Mouse (Mus musculus): ENCODE data around the gene Zfpm1. TPM values are rescaled to one million over a fixed set of nuclear protein-coding genes. Genes with fewer than 3 reads are reported as not detected.

The Zfpm1 gene
- polyA plus RNA-seq, 1 experiment from 2014 or later = 3.3 TPM

GRCm38 (mm10) chr8:122287742-122288141, 5.8 kb downstream of the Zfpm1 start:
- no peak overlapping the region for H3K27ac ChIP-seq
- 87% methylated on average over 8 of the region's 8 CpGs for whole genome bisulfite sequencing
- H3K9ac ChIP-seq = no peak overlapping the region
- no peak for ATAC-seq (ENCODE audit: low FRiP score)
- peaks cover 73% of the 10 kb centered on the region for H3K4me1 ChIP-seq
- H3K4me2 ChIP-seq (replicated peaks) = no peak overlapping the region
- no peaks in the 10 kb centered on the region for H3K36me3 ChIP-seq
- no peaks in the 10 kb centered on the region for H3K9me3 ChIP-seq (replicated peaks)
- peaks cover 49% of the 10 kb centered on the region for H3K27me3 ChIP-seq
- no peak overlapping the region for H3K4me3 ChIP-seq

DNA sequence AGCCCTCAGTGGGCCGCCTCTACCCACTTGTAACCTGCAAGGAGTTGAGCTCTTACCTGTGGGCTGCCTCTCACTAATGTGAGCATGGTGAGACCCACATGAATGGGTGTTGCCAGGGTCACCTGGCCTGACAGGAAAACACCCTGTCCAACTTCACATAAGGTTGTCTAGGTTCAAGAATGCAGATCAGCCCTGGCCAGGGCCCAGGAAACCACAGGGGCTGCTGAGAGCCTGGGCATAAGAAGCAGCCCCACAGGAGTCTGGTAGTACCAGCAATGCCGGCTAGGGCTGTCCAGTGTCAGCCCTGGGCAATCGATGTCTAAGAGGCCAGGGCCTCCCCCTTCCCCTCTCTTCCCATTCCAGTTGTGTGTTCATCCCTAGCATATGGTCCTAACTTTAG, 6.4 kb downstream of the Zfpm1 start:
- Histone ChIP-seq H3K27me3 (peaks cover 44% of the 10 kb centered on the region), H3K9me3 (replicated peaks) (no peaks in the 10 kb centered on the region), H3K4me1 (peaks cover 67% of the 10 kb centered on the region), H3K4me3 (no peak overlapping the region), H3K27ac (no peak overlapping the region), H3K4me2 (replicated peaks) (no peak overlapping the region), H3K9ac (no peak overlapping the region), H3K36me3 (no peaks in the 10 kb centered on the region)
- ATAC-seq (ENCODE audit: low FRiP score) = no peak
- WGBS = 73% methylated on average over 3 of the region's 3 CpGs

- no peak overlapping the region for H3K9ac ChIP-seq
- no peak overlapping the region for H3K4me3 ChIP-seq
- no peaks in the 10 kb centered on the region for H3K36me3 ChIP-seq
- peaks cover 61% of the 10 kb centered on the region for H3K4me1 ChIP-seq
- no peaks in the 10 kb centered on the region for H3K9me3 ChIP-seq (replicated peaks)
- peaks cover 19% of the 10 kb centered on the region; the same call in 1 of the 2 replicates for H3K27me3 ChIP-seq
- 71% methylated on average over 12 of the region's 12 CpGs for WGBS
- no peak for ATAC-seq (ENCODE audit: low FRiP score)
- peak overlapping the region; percentile 57 for H3K27ac ChIP-seq
- H3K4me2 ChIP-seq (replicated peaks) = no peak overlapping the region
Observed at GRCm38 (mm10) chr8:122291075-122291474, 9.1 kb downstream of the Zfpm1 start.

DNA sequence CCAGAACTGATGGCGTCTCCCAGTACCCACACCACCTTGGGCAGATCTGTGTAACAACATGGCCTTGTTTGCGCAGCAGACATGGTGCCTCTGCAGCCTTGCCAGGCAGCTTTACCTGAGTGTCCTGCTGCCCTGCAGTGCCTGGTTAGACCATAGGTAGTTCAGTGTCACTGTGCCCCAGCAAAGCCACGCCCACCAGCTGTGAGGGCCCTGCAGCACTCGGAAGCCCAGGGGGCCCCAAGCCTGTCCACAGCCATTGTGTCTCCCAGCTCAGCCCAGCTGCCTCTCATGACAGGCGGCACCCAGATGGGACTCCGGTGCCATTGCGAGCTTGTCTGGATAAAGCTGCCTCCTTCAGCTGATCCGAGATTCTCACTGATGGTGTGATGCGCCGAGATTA, 9.6 kb downstream of the Zfpm1 start:
- ATAC-seq (ENCODE audit: low FRiP score) = peak; percentile 15; the same call in 1 of the 2 replicates
- H3K27ac ChIP-seq = peak overlapping the region; percentile 57
- H3K9ac ChIP-seq = peak overlapping the region; percentile 1; the same call in 1 of the 2 replicates
- H3K36me3 ChIP-seq = no peaks in the 10 kb centered on the region
- no peak overlapping the region; the same call in 1 of the 2 replicates for H3K4me2 ChIP-seq (replicated peaks)
- peaks cover 61% of the 10 kb centered on the region for H3K4me1 ChIP-seq
- no peaks in the 10 kb centered on the region for H3K9me3 ChIP-seq (replicated peaks)
- WGBS = 44% methylated on average over 10 of the region's 10 CpGs
- peaks cover 17% of the 10 kb centered on the region; the same call in 1 of the 2 replicates for H3K27me3 ChIP-seq
- H3K4me3 ChIP-seq = no peak overlapping the region

- H3K27ac ChIP-seq = 0 out of 2 replicates have a peak overlapping the region, but pooled peaks have one; percentile 13
Observed at GRCm38 (mm10) chr8:122293484-122293883, 11.5 kb downstream of the Zfpm1 start.

GRCm38 (mm10) chr8:122294273-122294683, 12.3 kb downstream of the Zfpm1 start:
- WGBS = 4% methylated on average over 7 of the region's 7 CpGs
- H3K4me1 ChIP-seq = peaks cover 73% of the 10 kb centered on the region
- peaks cover 5% of the 10 kb centered on the region; the same call in 1 of the 2 replicates for H3K27me3 ChIP-seq
- no peaks in the 10 kb centered on the region for H3K9me3 ChIP-seq (replicated peaks)
- no peak overlapping the region for H3K9ac ChIP-seq
- no peak overlapping the region for H3K4me3 ChIP-seq
- peak; percentile 47; the same call in 1 of the 2 replicates for ATAC-seq (ENCODE audit: low FRiP score)
- peak overlapping the region; percentile 13; the same call in 1 of the 2 replicates for H3K4me2 ChIP-seq (replicated peaks)
- H3K27ac ChIP-seq = no peak overlapping the region
- no peaks in the 10 kb centered on the region for H3K36me3 ChIP-seq

More at GRCm38 (mm10) chr8:122293484-122293883, 11.5 kb downstream of the Zfpm1 start:
- ATAC-seq (ENCODE audit: low FRiP score) = no peak
- Histone ChIP-seq H3K9ac (no peak overlapping the region), H3K4me3 (no peak overlapping the region), H3K4me1 (peaks cover 71% of the 10 kb centered on the region), H3K4me2 (replicated peaks) (no peak overlapping the region), H3K27me3 (peaks cover 10% of the 10 kb centered on the region; the same call in 1 of the 2 replicates), H3K36me3 (no peaks in the 10 kb centered on the region), H3K9me3 (replicated peaks) (no peaks in the 10 kb centered on the region)
- WGBS = 60% methylated on average over 10 of the region's 10 CpGs

GRCm38 (mm10) chr8:122295389-122295788, 13.4 kb downstream of the Zfpm1 start:
- Histone ChIP-seq H3K27me3 (no peaks in the 10 kb centered on the region; the same call in 1 of the 2 replicates), H3K4me2 (replicated peaks) (no peak overlapping the region), H3K9ac (no peak overlapping the region), H3K4me3 (no peak overlapping the region), H3K4me1 (peaks cover 79% of the 10 kb centered on the region), H3K27ac (no peak overlapping the region), H3K9me3 (replicated peaks) (no peaks in the 10 kb centered on the region), H3K36me3 (no peaks in the 10 kb centered on the region)
- WGBS = 59% methylated on average over 9 of the region's 9 CpGs
- ATAC-seq (ENCODE audit: low FRiP score) = no peak

- 35% methylated on average over 24 of the region's 24 CpGs for WGBS
- H3K27ac ChIP-seq = peak overlapping the region; percentile 67
- no peaks in the 10 kb centered on the region; the same call in 1 of the 2 replicates for H3K27me3 ChIP-seq
- H3K36me3 ChIP-seq = no peaks in the 10 kb centered on the region
- H3K9me3 ChIP-seq (replicated peaks) = no peaks in the 10 kb centered on the region
- H3K4me2 ChIP-seq (replicated peaks) = 0 out of 2 replicates have a peak overlapping the region, but pooled peaks have one; percentile 3
- peak overlapping the region; percentile 49; the same call in 1 of the 2 replicates for H3K9ac ChIP-seq
- peaks cover 75% of the 10 kb centered on the region for H3K4me1 ChIP-seq
- peak; percentile 55 for ATAC-seq (ENCODE audit: low FRiP score)
- H3K4me3 ChIP-seq = no peak overlapping the region
Observed at GRCm38 (mm10) chr8:122296173-122297001, 14.4 kb downstream of the Zfpm1 start.

- Histone ChIP-seq H3K36me3 (no peaks in the 10 kb centered on the region), H3K9ac (no peak overlapping the region), H3K9me3 (replicated peaks) (no peaks in the 10 kb centered on the region), H3K27me3 (no peaks in the 10 kb centered on the region; the same call in 1 of the 2 replicates), H3K4me1 (peaks cover 74% of the 10 kb centered on the region), H3K4me2 (replicated peaks) (no peak overlapping the region), H3K27ac (no peak overlapping the region), H3K4me3 (no peak overlapping the region)
- no peak for ATAC-seq (ENCODE audit: low FRiP score)
- 66% methylated on average over 16 of the region's 16 CpGs for WGBS
Observed at GRCm38 (mm10) chr8:122299581-122300254, 17.8 kb downstream of the Zfpm1 start.

DNA sequence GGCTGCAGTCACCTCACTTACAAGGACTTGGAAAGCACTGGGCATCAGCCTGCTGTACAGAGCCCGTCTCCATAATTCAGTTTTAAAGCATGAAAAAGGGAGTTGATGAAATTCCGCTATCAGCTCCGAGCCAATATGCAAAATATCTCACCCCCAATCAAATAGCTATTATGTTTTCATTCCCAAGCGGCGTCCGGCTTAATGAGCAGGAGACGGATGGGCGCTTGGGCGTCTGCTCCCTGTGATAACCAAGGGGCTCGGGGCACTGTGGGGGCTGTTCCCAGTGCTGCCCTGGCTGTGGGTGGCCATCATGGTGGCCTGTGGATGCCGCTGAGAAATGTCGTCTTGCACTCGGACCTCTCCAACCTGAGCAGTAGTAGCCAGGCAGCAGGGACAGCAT, 19.1 kb downstream of the Zfpm1 start:
- Histone ChIP-seq H3K4me1 (peaks cover 64% of the 10 kb centered on the region), H3K9me3 (replicated peaks) (no peaks in the 10 kb centered on the region), H3K4me3 (no peak overlapping the region), H3K27me3 (no peaks in the 10 kb centered on the region; the same call in 1 of the 2 replicates), H3K4me2 (replicated peaks) (no peak overlapping the region), H3K9ac (no peak overlapping the region), H3K27ac (peak overlapping the region; percentile 46), H3K36me3 (no peaks in the 10 kb centered on the region)
- ATAC-seq (ENCODE audit: low FRiP score) = no peak
- WGBS = 66% methylated on average over 13 of the region's 13 CpGs

- H3K9ac ChIP-seq = no peak overlapping the region
- no peak for ATAC-seq (ENCODE audit: low FRiP score)
- 78% methylated on average over 5 of the region's 5 CpGs for WGBS
- peaks cover 57% of the 10 kb centered on the region for H3K4me1 ChIP-seq
- no peaks in the 10 kb centered on the region for H3K36me3 ChIP-seq
- H3K27ac ChIP-seq = no peak overlapping the region
- H3K9me3 ChIP-seq (replicated peaks) = no peaks in the 10 kb centered on the region
- H3K4me2 ChIP-seq (replicated peaks) = no peak overlapping the region
- no peak overlapping the region for H3K4me3 ChIP-seq
- H3K27me3 ChIP-seq = no peaks in the 10 kb centered on the region; the same call in 1 of the 2 replicates
Observed at GRCm38 (mm10) chr8:122301866-122302265, 19.9 kb downstream of the Zfpm1 start.

DNA sequence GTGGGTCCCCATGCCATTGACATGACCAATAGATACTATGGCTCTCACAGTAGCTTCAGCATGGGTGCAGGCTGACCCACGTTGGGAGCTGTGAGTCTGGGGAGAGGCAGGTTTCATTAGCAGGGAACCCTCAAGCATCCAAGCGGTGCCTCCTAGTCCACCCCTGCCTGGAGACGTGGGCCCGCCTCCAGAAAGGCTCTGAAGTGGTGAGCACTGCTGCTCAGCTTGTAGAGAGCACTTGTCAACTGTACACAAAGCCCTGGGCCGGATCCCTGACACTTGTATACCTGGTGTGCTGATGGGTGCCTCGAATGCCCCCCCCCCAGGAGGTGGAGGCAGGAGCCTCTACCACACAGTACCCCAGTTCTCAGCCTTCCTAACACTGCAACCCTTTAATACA, 21.5 kb downstream of the Zfpm1 start:
- no peaks in the 10 kb centered on the region for H3K9me3 ChIP-seq (replicated peaks)
- no peak overlapping the region for H3K4me3 ChIP-seq
- H3K4me1 ChIP-seq = peaks cover 55% of the 10 kb centered on the region
- WGBS = 74% methylated on average over 6 of the region's 6 CpGs
- no peak overlapping the region for H3K4me2 ChIP-seq (replicated peaks)
- ATAC-seq (ENCODE audit: low FRiP score) = no peak
- no peaks in the 10 kb centered on the region; the same call in 1 of the 2 replicates for H3K27me3 ChIP-seq
- H3K27ac ChIP-seq = no peak overlapping the region
- no peaks in the 10 kb centered on the region for H3K36me3 ChIP-seq
- no peak overlapping the region for H3K9ac ChIP-seq

All from hindbrain, embryonic 12.5 days (tissue).